Mouse (Mus musculus) brain, embryonic 14.5 days (tissue): ENCODE results near the gene Cdkl5.

Experiments used
- CTCF ChIP-seq: fragments of 200-500 bp; IDR thresholded peaks from 2 replicates; pipeline ENCODE4 v1.5.1; 2012; ENCODE audit warnings: inconsistent platforms, mild to moderate bottlenecking, moderate library complexity, borderline replicate concordance; ENCODE audit not compliant: insufficient read depth, insufficient read length; ENCODE audit errors: extremely low read depth
- POLR2A ChIP-seq: fragments of 200-500 bp; IDR thresholded peaks from 2 replicates; pipeline ENCODE4 v1.6.1; 2012; ENCODE audit warnings: mild to moderate bottlenecking, inconsistent platforms, borderline replicate concordance; ENCODE audit not compliant: poor library complexity, insufficient read depth, insufficient read length, severe bottlenecking; ENCODE audit errors: extremely low read depth

DNA sequence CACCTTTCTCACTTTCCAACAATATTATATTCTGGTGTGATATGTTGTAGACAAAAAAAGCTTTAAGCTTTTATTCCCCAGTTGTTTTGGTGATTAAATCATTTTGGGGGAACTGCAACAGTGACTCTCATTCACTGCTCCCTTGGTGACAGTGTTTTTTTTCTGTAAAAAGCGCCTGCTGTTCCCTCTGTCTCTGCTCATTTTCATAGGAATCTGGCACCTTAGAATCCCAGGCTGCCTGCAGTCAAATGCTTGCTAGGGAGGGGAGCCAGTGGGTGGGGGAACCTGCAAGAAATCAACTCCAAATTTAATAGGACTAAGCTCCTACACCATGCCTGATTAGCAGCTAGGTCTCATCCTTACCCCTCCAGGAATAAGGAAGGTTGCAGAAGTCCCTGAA is 221.5 kb downstream of the Cdkl5 start:
- TF ChIP-seq POLR2A: no peak
- no peak for TF ChIP-seq CTCF
